Mouse (Mus musculus): ENCODE results near the gene Rnf216. TPM values are rescaled to one million over a fixed set of nuclear protein-coding genes. Genes with fewer than 3 reads are reported as not detected.

The Rnf216 gene
- total RNA-seq, 2 experiments from 2014 or later = 22.8 to 26.2 TPM

Small RNAs within 50 kb of the gene (microRNA-seq; reads per million reads assigned to microRNA genes)
- not detected for gene Gm44405

Other genes starting within 250 kb of the Rnf216 start
- 1 to 10 TPM; 5.4 to 6.0 TPM for gene Fbxl18, start 217.6 kb downstream of the Rnf216 start, total RNA-seq (2021)
- 100 to 1,000 TPM; 898 to 947 TPM for gene Actb, start 206.2 kb downstream of the Rnf216 start, total RNA-seq (2021)
- gene Fscn1, start 152.7 kb downstream of the Rnf216 start, total RNA-seq (2021) = 10 to 100 TPM; 36.6 to 42.8 TPM
- not detected for gene Olfr718-ps1, start 34.6 kb upstream of the Rnf216 start, total RNA-seq (2021)
- 1 to 10 TPM; 3.9 to 5.4 TPM for gene Rbak, start 67.8 kb upstream of the Rnf216 start, total RNA-seq (2021)
- gene Spdye4b, start 68.0 kb upstream of the Rnf216 start, total RNA-seq (2021) = not detected
- gene Spdye4a, start 113.9 kb upstream of the Rnf216 start, total RNA-seq (2021) = not detected
- 10 to 100 TPM in 1 of 2 experiments, 1 to 10 TPM in 1; 9.5 to 11.0 TPM for gene Zfp12, start 122.2 kb upstream of the Rnf216 start, total RNA-seq (2021)
- 1 to 10 TPM; 4.8 to 5.7 TPM for gene Zfp316, start 157.0 kb upstream of the Rnf216 start, total RNA-seq (2021)
- under 1 TPM in 1 of 2 experiments, not detected in 1; 0.25 TPM for gene Zfp853, start 180.6 kb upstream of the Rnf216 start, total RNA-seq (2021)
- 10 to 100 TPM; 14.1 to 17.2 TPM for gene E130309D02Rik, start 202.4 kb upstream of the Rnf216 start, total RNA-seq (2021)
- 10 to 100 TPM; 26.4 to 29.8 TPM for gene Zdhhc4, start 216.3 kb upstream of the Rnf216 start, total RNA-seq (2021)
- not detected for gene Grid2ip, start 244.3 kb upstream of the Rnf216 start, total RNA-seq (2021)

Data from heart, postnatal 25 days (tissue).